Mouse (Mus musculus): ENCODE data around the gene Ankub1.

- TF ChIP-seq CTCF (IDR thresholded peaks at IDR 0.05; ENCODE audit: control insufficient read depth, insufficient read depth, insufficient replicate concordance, low read depth, low read length): no peak
- no peak for TF ChIP-seq POLR2A (IDR thresholded peaks at IDR 0.05; ENCODE audit: control insufficient read depth, low read depth, low read length)
These were observed 25.4 kb downstream of the Ankub1 start for GRCm38 (mm10) chr3:57667054-57667723.

Measured in testis, adult 2 months (tissue).